Mouse (Mus musculus): ENCODE measurements around the gene Sparcl1.

DNA sequence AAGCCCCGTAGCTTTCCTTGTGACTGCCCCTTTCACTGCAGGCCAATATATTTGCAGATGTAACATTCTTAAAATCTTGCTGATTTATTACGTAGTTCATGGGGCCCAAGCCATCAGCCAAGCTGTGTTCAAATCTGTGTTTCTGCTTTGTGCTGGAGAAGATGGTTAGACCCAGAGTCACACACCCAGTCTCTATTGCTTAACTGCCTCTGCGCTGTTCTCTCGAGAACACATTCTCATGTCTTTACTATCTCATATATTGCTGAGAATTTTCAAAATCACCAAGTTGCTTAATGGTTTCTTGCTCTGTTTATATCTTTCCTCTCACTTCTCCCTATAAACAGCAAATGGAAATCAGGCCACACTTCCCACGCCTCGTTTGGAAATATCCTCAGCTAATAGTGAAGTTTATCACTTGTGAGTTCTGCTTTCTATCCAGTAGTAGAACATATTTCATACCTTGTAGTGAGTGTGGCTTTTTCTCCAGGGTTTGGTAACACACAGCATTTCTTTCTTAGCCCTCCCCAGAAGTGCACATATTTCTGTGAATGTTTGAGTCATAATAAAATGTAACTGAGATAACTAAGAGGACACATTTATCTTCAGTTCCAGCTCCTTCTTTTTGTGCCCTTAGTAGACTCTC, 10.6 kb upstream of the Sparcl1 start:
- TF ChIP-seq POLR2A (IDR thresholded peaks at IDR 0.05; ENCODE audit: control insufficient read depth, extremely low read depth, insufficient read depth, low read length, poor library complexity) (no peak), CTCF (IDR thresholded peaks at IDR 0.05; ENCODE audit: borderline replicate concordance, control insufficient read depth, extremely low read depth, insufficient read depth, low read length, poor library complexity) (no peak)
